Mouse (Mus musculus): ENCODE measurements around the gene Gm20388.
"Not testable (repeated sequence)": the region's sequence is repeated elsewhere in the genome, so short reads cannot be mapped to it uniquely, and the experiment has no call there.

Gene Gm20388

GRCm38 (mm10) chr8:123018484-123019164 is 3108.0 kb downstream of the Gm20388 start:
- DNase-seq (ENCODE audit: low spot score) = no peak

- DNase-seq (ENCODE audit: low spot score) = no peak
Measured at GRCm38 (mm10) chr8:123020084-123020483, 3109.4 kb downstream of the Gm20388 start.

GRCm38 (mm10) chr8:123020859-123021258 is 3110.2 kb downstream of the Gm20388 start:
- no peak for DNase-seq (ENCODE audit: low spot score)

GRCm38 (mm10) chr8:123021259-123021658 is 3110.6 kb downstream of the Gm20388 start:
- DNase-seq (ENCODE audit: low spot score) = no peak

GRCm38 (mm10) chr8:123022727-123023126 is 3112.1 kb downstream of the Gm20388 start:
- DNase-seq (ENCODE audit: low spot score) = no peak

GRCm38 (mm10) chr8:123024226-123024625 is 3113.6 kb downstream of the Gm20388 start:
- no peak for DNase-seq (ENCODE audit: low spot score)

- DNase-seq (ENCODE audit: low spot score) = peak; percentile 71
Measured at GRCm38 (mm10) chr8:123025951-123026351, 3115.3 kb downstream of the Gm20388 start.

GRCm38 (mm10) chr8:123027786-123028185 is 3117.1 kb downstream of the Gm20388 start:
- no peak for DNase-seq (ENCODE audit: low spot score)

- DNase-seq (ENCODE audit: low spot score) = not testable (repeated sequence)
Measured at GRCm38 (mm10) chr8:123030091-123030490, 3119.4 kb downstream of the Gm20388 start.

- DNase-seq (ENCODE audit: low spot score) = no peak
Measured at GRCm38 (mm10) chr8:123031321-123031978, 3120.8 kb downstream of the Gm20388 start.

- DNase-seq (ENCODE audit: low spot score) = peak; percentile 76
Measured at GRCm38 (mm10) chr8:123032730-123033129, 3122.1 kb downstream of the Gm20388 start.

GRCm38 (mm10) chr8:123033431-123033830 is 3122.8 kb downstream of the Gm20388 start:
- DNase-seq (ENCODE audit: low spot score) = no peak

GRCm38 (mm10) chr8:123034171-123034570 is 3123.5 kb downstream of the Gm20388 start:
- DNase-seq (ENCODE audit: low spot score) = peak; percentile 89

GRCm38 (mm10) chr8:123036956-123037355 is 3126.3 kb downstream of the Gm20388 start:
- peak; percentile 69 for DNase-seq (ENCODE audit: low spot score)

GRCm38 (mm10) chr8:123037487-123037886 is 3126.8 kb downstream of the Gm20388 start:
- DNase-seq (ENCODE audit: low spot score) = no peak

GRCm38 (mm10) chr8:123038351-123038750 is 3127.7 kb downstream of the Gm20388 start:
- no peak for DNase-seq (ENCODE audit: low spot score)

GRCm38 (mm10) chr8:123039376-123040109 is 3128.9 kb downstream of the Gm20388 start:
- DNase-seq (ENCODE audit: low spot score) = no peak

- DNase-seq (ENCODE audit: low spot score) = no peak
Measured at GRCm38 (mm10) chr8:123040110-123040650, 3129.5 kb downstream of the Gm20388 start.

GRCm38 (mm10) chr8:123041008-123041773 is 3130.6 kb downstream of the Gm20388 start:
- peak; percentile 86 for DNase-seq (ENCODE audit: low spot score)

GRCm38 (mm10) chr8:123041774-123042105 is 3131.1 kb downstream of the Gm20388 start:
- no peak for DNase-seq (ENCODE audit: low spot score)

GRCm38 (mm10) chr8:123042158-123042973 is 3131.7 kb downstream of the Gm20388 start, which contains the start of gene Ankrd11:
Gene Ankrd11 (minus strand): TSS chr8:123042277.
- peak; percentile 100 for DNase-seq (ENCODE audit: low spot score)

Measured in T-cell, adult 2 months (primary cell).